Mouse (Mus musculus): ENCODE data around the gene Uggt1. TPM values are rescaled to one million over a fixed set of nuclear protein-coding genes. Genes with fewer than 3 reads are reported as not detected.

The Uggt1 gene
- polyA plus RNA-seq, 1 experiment from 2014 or later = 75.9 TPM

DNA sequence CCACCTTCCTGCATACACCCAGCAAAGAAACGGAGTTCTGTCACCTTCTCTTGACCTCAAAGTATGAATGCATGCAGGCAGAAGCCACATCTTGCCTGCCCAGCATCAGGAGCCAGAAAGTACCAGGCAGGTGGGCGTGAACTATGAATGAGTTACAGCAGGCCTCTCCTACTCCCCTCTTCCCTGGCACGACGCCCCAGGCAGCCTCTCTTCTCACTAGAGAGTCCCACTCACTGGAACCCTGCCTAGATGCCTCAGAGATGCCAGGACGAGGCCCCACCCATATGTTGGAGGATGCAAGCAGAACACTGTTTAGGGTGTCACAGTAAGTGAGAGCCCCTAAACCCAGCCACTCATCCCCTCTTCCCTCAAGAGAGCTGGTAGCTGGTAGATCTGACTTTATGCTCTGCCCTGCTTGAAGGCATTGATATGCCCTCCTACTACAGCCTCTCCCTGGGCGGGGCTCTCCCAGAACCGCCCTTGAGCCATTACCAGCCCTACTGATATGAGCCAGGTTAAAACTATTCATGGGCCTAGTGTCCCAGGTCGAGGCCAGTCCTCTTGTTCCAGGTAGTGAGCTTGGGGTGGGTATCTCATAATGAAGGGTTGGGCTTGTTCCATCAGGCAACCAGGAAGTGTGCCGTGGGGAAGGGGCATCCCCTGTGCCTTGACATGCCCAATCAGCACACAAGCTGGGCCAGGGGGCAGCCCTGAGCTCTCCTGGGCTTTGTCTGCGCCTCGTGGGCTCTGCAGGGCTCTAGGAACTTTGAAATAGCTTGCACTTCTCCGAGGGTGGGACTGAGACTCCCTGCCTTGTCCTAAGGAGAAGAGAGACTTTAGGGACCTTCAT lies 148.9 kb downstream of the Uggt1 start:
- ATAC-seq (ENCODE audit: insufficient number of reproducible peaks, low FRiP score, low TSS enrichment, low read depth) (no peak), DNase-seq (ENCODE audit: low spot score) (no peak)
- no peak overlapping the region for H3K27ac ChIP-seq (replicated peaks; ENCODE audit: low read depth, low read length)
- H3K9me3 ChIP-seq (ENCODE audit: control insufficient read depth, low read length) = no peaks in the 10 kb centered on the region
- no peaks in the 10 kb centered on the region for H3K27me3 ChIP-seq (ENCODE audit: control insufficient read depth, insufficient read depth, low read length)
- H3K4me3 ChIP-seq (ENCODE audit: low read depth, low read length) = no peak overlapping the region
- 0 out of 2 replicates have a peak, but pooled peaks cover 4% of the 10 kb centered on the region for H3K36me3 ChIP-seq (ENCODE audit: control insufficient read depth, insufficient read depth, low read length)
- H3K4me1 ChIP-seq (ENCODE audit: control insufficient read depth, insufficient read depth, low read length) = no peaks in the 10 kb centered on the region
- no peak overlapping the region for H3K4me2 ChIP-seq (ENCODE audit: low read depth, severe bottlenecking)
- H3K9ac ChIP-seq (ENCODE audit: low read length) = no peak overlapping the region
- 83% methylated on average over 12 of the region's 12 CpGs for WGBS

DNA sequence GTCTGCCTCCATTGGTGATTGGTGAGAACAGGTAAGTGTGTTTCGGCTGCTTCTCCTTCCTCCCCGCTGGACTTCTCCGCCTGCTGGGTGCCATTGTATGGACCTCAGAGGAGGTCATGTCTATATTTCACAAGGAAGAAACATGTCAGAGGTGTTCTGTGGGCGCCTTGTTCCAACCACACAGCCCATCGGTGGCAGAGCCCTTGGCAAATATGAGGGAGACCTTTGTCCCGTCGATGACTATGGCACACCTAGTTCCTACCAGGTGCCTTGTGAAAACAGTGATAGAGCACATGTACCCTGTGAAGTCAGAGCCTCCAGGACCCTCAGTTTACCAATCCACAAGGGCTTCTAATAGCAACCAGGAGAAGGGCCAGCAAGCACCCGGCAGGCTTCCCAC lies 150.8 kb downstream of the Uggt1 start:
- DNase-seq (ENCODE audit: low spot score) (no peak), ATAC-seq (ENCODE audit: insufficient number of reproducible peaks, low FRiP score, low TSS enrichment, low read depth) (no peak)
- no peak overlapping the region for H3K27ac ChIP-seq (replicated peaks; ENCODE audit: low read depth, low read length)
- WGBS = 93% methylated on average over 8 of the region's 8 CpGs
- H3K36me3 ChIP-seq (ENCODE audit: control insufficient read depth, insufficient read depth, low read length) = 0 out of 2 replicates have a peak, but pooled peaks cover 4% of the 10 kb centered on the region
- H3K4me1 ChIP-seq (ENCODE audit: control insufficient read depth, insufficient read depth, low read length) = peaks cover 5% of the 10 kb centered on the region; the same call in 1 of the 2 replicates
- H3K9ac ChIP-seq (ENCODE audit: low read length) = no peak overlapping the region
- H3K4me2 ChIP-seq (ENCODE audit: low read depth, severe bottlenecking) = no peak overlapping the region
- no peak overlapping the region for H3K4me3 ChIP-seq (ENCODE audit: low read depth, low read length)
- H3K27me3 ChIP-seq (ENCODE audit: control insufficient read depth, insufficient read depth, low read length) = no peaks in the 10 kb centered on the region
- H3K9me3 ChIP-seq (ENCODE audit: control insufficient read depth, low read length) = no peaks in the 10 kb centered on the region

DNA sequence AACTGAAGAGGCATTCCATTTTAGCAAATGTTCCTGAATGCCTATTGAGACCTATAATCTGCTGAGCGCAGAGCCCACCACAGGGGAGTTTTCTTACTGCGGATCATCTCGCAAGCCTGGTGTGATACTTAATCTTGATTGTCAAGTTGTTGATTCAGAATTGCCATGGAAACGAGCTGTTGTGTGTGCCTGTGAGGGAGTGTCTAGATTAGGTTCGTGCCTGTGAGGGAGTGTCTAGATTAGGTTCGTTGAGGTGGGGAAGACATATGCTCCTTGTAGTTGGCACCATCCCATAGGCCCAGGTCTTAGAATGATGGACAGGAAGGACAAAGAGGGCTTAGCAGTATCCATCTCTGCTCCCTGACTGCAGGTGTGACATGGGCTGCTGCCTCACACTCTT lies 153.3 kb downstream of the Uggt1 start:
- peaks cover 10% of the 10 kb centered on the region; the same call in 1 of the 2 replicates for H3K4me1 ChIP-seq (ENCODE audit: control insufficient read depth, insufficient read depth, low read length)
- 89% methylated on average over 6 of the region's 6 CpGs for WGBS

DNA sequence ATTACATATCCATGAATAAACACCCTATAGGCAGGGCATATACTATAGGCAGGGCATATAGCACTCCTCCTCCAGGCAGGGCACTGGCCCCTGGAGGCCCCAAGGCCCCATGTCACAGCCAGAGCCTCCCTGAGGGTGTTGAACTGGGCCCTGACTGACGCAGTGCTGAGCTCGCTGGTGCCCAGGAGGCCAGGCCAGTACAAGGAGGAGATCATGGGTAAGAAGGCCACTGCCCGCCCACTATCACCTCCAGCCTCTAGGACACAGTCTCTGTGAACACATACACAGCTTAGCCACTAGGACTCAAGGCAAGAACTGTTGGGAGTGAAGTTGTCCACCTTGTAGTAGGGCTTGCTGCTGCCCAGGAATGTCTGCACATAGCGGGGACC lies 153.8 kb downstream of the Uggt1 start:
- Histone ChIP-seq H3K9me3 (ENCODE audit: control insufficient read depth, low read length) (no peaks in the 10 kb centered on the region), H3K27me3 (ENCODE audit: control insufficient read depth, insufficient read depth, low read length) (no peaks in the 10 kb centered on the region), H3K9ac (ENCODE audit: low read length) (no peak overlapping the region), H3K4me3 (ENCODE audit: low read depth, low read length) (no peak overlapping the region), H3K4me1 (ENCODE audit: control insufficient read depth, insufficient read depth, low read length) (peaks cover 10% of the 10 kb centered on the region; the same call in 1 of the 2 replicates), H3K4me2 (ENCODE audit: low read depth, severe bottlenecking) (no peak overlapping the region), H3K27ac (replicated peaks; ENCODE audit: low read depth, low read length) (no peak overlapping the region), H3K36me3 (ENCODE audit: control insufficient read depth, insufficient read depth, low read length) (peaks cover 6% of the 10 kb centered on the region; the same call in 1 of the 2 replicates)
- 84% methylated on average over 4 of the region's 4 CpGs for WGBS
- DNase-seq (ENCODE audit: low spot score) (no peak), ATAC-seq (ENCODE audit: insufficient number of reproducible peaks, low FRiP score, low TSS enrichment, low read depth) (no peak)

More for the DNA sequence above, 153.3 kb downstream of the Uggt1 start:
- Histone ChIP-seq H3K9ac (ENCODE audit: low read length) (no peak overlapping the region), H3K4me3 (ENCODE audit: low read depth, low read length) (no peak overlapping the region), H3K9me3 (ENCODE audit: control insufficient read depth, low read length) (no peaks in the 10 kb centered on the region), H3K27ac (replicated peaks; ENCODE audit: low read depth, low read length) (no peak overlapping the region), H3K27me3 (ENCODE audit: control insufficient read depth, insufficient read depth, low read length) (no peaks in the 10 kb centered on the region), H3K36me3 (ENCODE audit: control insufficient read depth, insufficient read depth, low read length) (0 out of 2 replicates have a peak, but pooled peaks cover 4% of the 10 kb centered on the region), H3K4me2 (ENCODE audit: low read depth, severe bottlenecking) (no peak overlapping the region)
- ATAC-seq (ENCODE audit: insufficient number of reproducible peaks, low FRiP score, low TSS enrichment, low read depth) (no peak), DNase-seq (ENCODE audit: low spot score) (no peak)

Small RNA genes lying within 50 kb of the gene (microRNA-seq; reads per million reads assigned to microRNA genes)
- gene Mir6897 = 3.4 reads per million, percentile 2 among the genes with 10 or more reads in this experiment

Other genes with a start within 250 kb of the Uggt1 start
- gene Hs6st1, start 176.3 kb downstream of the Uggt1 start, polyA plus RNA-seq (2014; fragmentation: Nextera tagmentation; extraction: Ambion mirVana) = 8.4 and 9.7 TPM in 2 replicates
- 0.12 and 0.65 TPM in 2 replicates for gene Neurl3, start 30.0 kb upstream of the Uggt1 start, polyA plus RNA-seq (2014; fragmentation: Nextera tagmentation; extraction: Ambion mirVana)
- gene Arid5a, start 63.0 kb upstream of the Uggt1 start, polyA plus RNA-seq (2014; fragmentation: Nextera tagmentation; extraction: Ambion mirVana) = 2.0 and 2.8 TPM in 2 replicates
- gene Kansl3, start 124.5 kb upstream of the Uggt1 start, polyA plus RNA-seq (2014; fragmentation: Nextera tagmentation; extraction: Ambion mirVana) = 34.4 and 43.3 TPM in 2 replicates
- 0.99 and 1.4 TPM in 2 replicates for gene Fer1l5, start 127.6 kb upstream of the Uggt1 start, polyA plus RNA-seq (2014; fragmentation: Nextera tagmentation; extraction: Ambion mirVana)
- 29.3 and 36.4 TPM in 2 replicates for gene Lman2l, start 200.6 kb upstream of the Uggt1 start, polyA plus RNA-seq (2014; fragmentation: Nextera tagmentation; extraction: Ambion mirVana)
- gene Cnnm4, start 226.9 kb upstream of the Uggt1 start, polyA plus RNA-seq (2014; fragmentation: Nextera tagmentation; extraction: Ambion mirVana) = 16.0 and 16.3 TPM in 2 replicates

Measured in limb, embryonic 11.5 days (tissue).